Mouse (Mus musculus) C2C12 (cell line): ENCODE data around the gene Tacc2. TPM values are rescaled to one million over a fixed set of nuclear protein-coding genes. Genes with fewer than 3 reads are reported as not detected.

Experiments
- H3K27me3 ChIP-seq: one replicate; pipeline ENCODE4 v1.6.1; 2011; ENCODE audit not compliant: control insufficient read depth, insufficient read depth, insufficient read length
- H3K36me3 ChIP-seq: one replicate; pipeline ENCODE4 v1.6.1; 2011; ENCODE audit not compliant: control insufficient read depth, insufficient read depth
- H3K4me3 ChIP-seq: one replicate; pipeline ENCODE4 v1.5.1; 2011; ENCODE audit warnings: mild to moderate bottlenecking, control low read depth; ENCODE audit not compliant: poor library complexity, insufficient read depth, severe bottlenecking
- H3K79me2 ChIP-seq: one replicate; pipeline ENCODE4 v1.6.1; 2011; ENCODE audit not compliant: control insufficient read depth, insufficient read depth
- H3K79me3 ChIP-seq: one replicate; pipeline ENCODE4 v1.6.1; 2011; ENCODE audit warnings: low read depth, control low read depth
- H3ac ChIP-seq: one replicate; pipeline ENCODE3; 2011; ENCODE audit warnings: low read depth; ENCODE audit not compliant: control insufficient read depth, insufficient read length
- CEBPB ChIP-seq: IDR thresholded peaks from one replicate; pipeline ENCODE4 v1.6.1; 2011; ENCODE audit warnings: low read depth, mild to moderate bottlenecking, control low read depth, moderate library complexity
- CTCF ChIP-seq: IDR thresholded peaks from one replicate; pipeline ENCODE4 v1.5.1; 2011; ENCODE audit not compliant: control insufficient read depth, insufficient read depth, insufficient read length
- FOSL1 ChIP-seq: IDR thresholded peaks from one replicate; pipeline ENCODE4 v1.8.0; 2011; ENCODE audit warnings: mild to moderate bottlenecking, low read length; ENCODE audit not compliant: poor library complexity, insufficient read depth, severe bottlenecking
- MAX ChIP-seq: IDR thresholded peaks from one replicate; pipeline ENCODE4 v1.6.1; 2011; ENCODE audit warnings: mild to moderate bottlenecking, control low read depth
- MYOD1 ChIP-seq: IDR thresholded peaks from one replicate; pipeline ENCODE4 v1.6.1; 2011; ENCODE audit warnings: low read depth; ENCODE audit not compliant: control insufficient read depth, insufficient read length
- MYOG ChIP-seq: IDR thresholded peaks from one replicate; pipeline ENCODE4 v1.6.1; 2011; ENCODE audit not compliant: control insufficient read depth, insufficient read length; ENCODE audit errors: extremely low read depth
- USF1 ChIP-seq: IDR thresholded peaks from one replicate; pipeline ENCODE4 v1.6.1; 2011; ENCODE audit warnings: low read depth, mild to moderate bottlenecking, control low read depth, moderate library complexity
- polyA plus RNA-seq: library from polyadenylated mRNA; unstranded; fragments of >200 nt; fragmentation: generic; extraction: Trizol; gene quantifications from one replicate; pipeline ENCODE4 v1.2.1, GENCODE M21; 2012; ENCODE audit warnings: missing spikeins

Tacc2 gene
- polyA plus RNA-seq, 1 experiment, result 44.8 TPM

DNA sequence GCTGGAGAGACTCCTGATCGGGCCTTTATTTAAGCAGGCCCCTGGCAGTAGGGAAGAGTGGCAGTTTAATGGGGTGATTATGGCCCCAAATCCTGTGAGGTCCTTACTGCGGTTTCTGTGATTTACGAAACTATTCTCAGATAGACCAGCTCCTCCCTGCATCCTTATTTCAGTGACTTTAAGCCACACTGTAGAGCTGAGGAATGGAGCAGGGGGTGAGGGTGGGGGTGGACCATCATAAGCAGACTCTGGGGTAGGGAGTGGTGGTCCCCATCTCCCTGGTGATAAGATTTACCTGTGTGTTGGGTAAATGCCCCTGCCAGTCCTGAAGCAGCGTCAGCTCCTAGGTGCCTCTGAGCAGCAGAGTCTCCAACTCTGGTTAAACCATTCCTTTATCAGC lies 29.7 kb downstream of the Tacc2 start:
- no peak overlapping the region for H3K4me3 ChIP-seq
- no peaks in the 10 kb centered on the region for H3K79me3 ChIP-seq
- TF ChIP-seq CTCF (no peak), MYOG (no peak)
- no peak overlapping the region for H3ac ChIP-seq
- H3K27me3 ChIP-seq, result no peaks in the 10 kb centered on the region
- no peaks in the 10 kb centered on the region for H3K36me3 ChIP-seq
- H3K79me2 ChIP-seq, result no peaks in the 10 kb centered on the region

DNA sequence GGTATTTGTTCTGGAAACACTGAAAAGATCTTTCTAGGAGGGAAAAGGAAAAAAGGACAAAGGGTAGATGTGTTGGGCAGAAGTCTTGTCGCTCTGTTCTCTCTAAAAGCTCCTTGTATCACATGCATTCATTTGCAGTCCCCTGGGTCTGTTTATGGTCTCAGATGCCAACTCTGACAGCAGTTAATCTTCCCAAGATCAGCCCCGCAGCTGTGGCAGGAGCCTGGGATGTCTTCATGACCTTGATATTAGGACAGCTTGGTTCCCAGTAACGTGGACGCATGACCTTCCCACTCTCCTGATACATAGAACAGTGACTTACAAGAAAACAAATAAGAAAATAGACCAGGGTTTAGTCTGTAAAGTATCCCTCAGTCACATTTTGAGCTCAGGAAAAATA lies 36.7 kb downstream of the Tacc2 start:
- Histone ChIP-seq H3K27me3 (no peaks in the 10 kb centered on the region), H3K4me3 (no peak overlapping the region), H3K36me3 (no peaks in the 10 kb centered on the region), H3ac (no peak overlapping the region), H3K79me3 (no peaks in the 10 kb centered on the region), H3K79me2 (no peaks in the 10 kb centered on the region)
- TF ChIP-seq MYOD1 (no peak), MYOG (no peak), MAX (no peak), CTCF (no peak), USF1 (no peak), FOSL1 (no peak), CEBPB (no peak)

GRCm38 (mm10) chr7:130617591-130617990 lies 40.4 kb downstream of the Tacc2 start:
- Histone ChIP-seq H3ac (no peak overlapping the region), H3K27me3 (no peaks in the 10 kb centered on the region), H3K79me2 (no peaks in the 10 kb centered on the region), H3K36me3 (no peaks in the 10 kb centered on the region), H3K79me3 (no peaks in the 10 kb centered on the region), H3K4me3 (no peak overlapping the region)
- TF ChIP-seq CEBPB (no peak), USF1 (no peak), FOSL1 (no peak), CTCF (no peak), MYOD1 (no peak), MYOG (no peak)

GRCm38 (mm10) chr7:130621068-130621467 lies 43.8 kb downstream of the Tacc2 start:
- no peaks in the 10 kb centered on the region for H3K79me2 ChIP-seq
- no peaks in the 10 kb centered on the region for H3K36me3 ChIP-seq
- TF ChIP-seq FOSL1 (no peak), USF1 (no peak), MYOG (no peak), CTCF (no peak), MAX (no peak), MYOD1 (no peak), CEBPB (no peak)
- no peaks in the 10 kb centered on the region for H3K79me3 ChIP-seq
- H3K4me3 ChIP-seq, result no peak overlapping the region
- H3ac ChIP-seq, result no peak overlapping the region
- H3K27me3 ChIP-seq, result no peaks in the 10 kb centered on the region

- Histone ChIP-seq H3K79me3 (no peaks in the 10 kb centered on the region), H3K36me3 (no peaks in the 10 kb centered on the region), H3K4me3 (no peak overlapping the region), H3K79me2 (no peaks in the 10 kb centered on the region), H3ac (no peak overlapping the region), H3K27me3 (no peaks in the 10 kb centered on the region)
- TF ChIP-seq CTCF (no peak), MAX (no peak), USF1 (no peak), FOSL1 (no peak), CEBPB (no peak), MYOD1 (no peak), MYOG (no peak)
These were observed 44.7 kb downstream of the Tacc2 start for GRCm38 (mm10) chr7:130621953-130622352.

GRCm38 (mm10) chr7:130622359-130622758 lies 45.1 kb downstream of the Tacc2 start:
- Histone ChIP-seq H3K36me3 (no peaks in the 10 kb centered on the region), H3K79me2 (no peaks in the 10 kb centered on the region), H3K27me3 (no peaks in the 10 kb centered on the region), H3ac (no peak overlapping the region), H3K4me3 (no peak overlapping the region), H3K79me3 (no peaks in the 10 kb centered on the region)
- TF ChIP-seq CEBPB (no peak), FOSL1 (no peak), CTCF (no peak)
